Mouse (Mus musculus) cortical plate, adult 2 months (tissue): Measurements from ENCODE around the gene Katnal1.

Source experiments
- CTCF ChIP-seq: fragments of 200-500 bp; IDR thresholded peaks from 2 replicates; pipeline ENCODE4 v1.5.1; 2011; ENCODE audit warnings: mild to moderate bottlenecking, control low read depth, low read length; ENCODE audit not compliant: insufficient read depth; ENCODE audit errors: extremely low read depth
- POLR2A ChIP-seq: fragments of 200-500 bp; IDR thresholded peaks from 2 replicates; pipeline ENCODE4 v1.6.1; 2011; ENCODE audit warnings: mild to moderate bottlenecking, low read length, control low read depth; ENCODE audit not compliant: insufficient read depth; ENCODE audit errors: extremely low read depth

DNA sequence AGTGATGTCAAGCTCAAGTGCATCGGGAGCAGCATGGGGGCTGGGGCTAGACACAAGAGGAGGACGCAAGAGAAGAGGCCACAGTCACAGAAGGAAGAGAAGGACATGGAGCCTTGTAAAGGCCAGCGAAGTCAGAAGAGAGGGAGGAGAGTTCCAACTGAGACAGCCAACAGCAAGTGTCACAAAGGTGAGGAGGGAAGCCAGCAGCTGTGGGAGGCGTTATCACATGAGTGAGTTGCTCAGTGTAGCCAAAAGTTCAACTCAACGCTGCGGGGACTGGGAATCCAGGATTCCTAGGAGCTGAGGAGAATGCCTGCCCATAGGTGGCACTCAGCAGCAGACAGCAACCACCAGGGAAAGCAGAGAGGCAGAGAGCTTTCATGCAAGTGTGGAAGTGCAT, 19.7 kb downstream of the Katnal1 start:
- TF ChIP-seq CTCF (peak; percentile 46), POLR2A (no peak)
